Mouse (Mus musculus): ENCODE results near the gene 2610528A11Rik.

DNA sequence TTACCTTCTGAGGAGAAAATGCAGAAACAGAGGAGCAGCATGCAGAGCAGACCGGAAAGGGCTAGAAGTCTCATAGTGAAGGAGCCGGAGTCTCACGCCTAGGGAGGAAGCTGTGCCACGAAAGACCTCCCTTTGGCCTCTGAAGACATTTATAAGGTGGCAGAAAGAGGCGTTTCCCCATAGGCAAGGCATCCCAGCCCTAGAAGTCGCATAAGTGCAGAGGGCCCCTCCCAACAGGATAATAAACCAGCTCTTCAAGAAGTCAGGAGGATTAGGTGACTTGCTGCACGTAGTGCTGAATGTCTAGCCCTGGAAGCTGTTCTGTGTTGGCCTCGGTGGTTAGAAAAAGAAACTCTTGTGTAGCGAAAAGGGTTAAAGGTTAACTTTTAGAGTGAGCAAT lies 3.8 kb downstream of the 2610528A11Rik start:
- TF ChIP-seq CTCF (IDR thresholded peaks at IDR 0.05; ENCODE audit: borderline replicate concordance, control insufficient read depth, extremely low read depth, insufficient read depth, low read length, poor library complexity) (no peak), POLR2A (IDR thresholded peaks at IDR 0.05; ENCODE audit: control insufficient read depth, extremely low read depth, insufficient read depth, low read length, poor library complexity) (no peak)
